Comparison of ENCODE assay signal across 21 mouse cellular contexts in the genomic region with DNA sequence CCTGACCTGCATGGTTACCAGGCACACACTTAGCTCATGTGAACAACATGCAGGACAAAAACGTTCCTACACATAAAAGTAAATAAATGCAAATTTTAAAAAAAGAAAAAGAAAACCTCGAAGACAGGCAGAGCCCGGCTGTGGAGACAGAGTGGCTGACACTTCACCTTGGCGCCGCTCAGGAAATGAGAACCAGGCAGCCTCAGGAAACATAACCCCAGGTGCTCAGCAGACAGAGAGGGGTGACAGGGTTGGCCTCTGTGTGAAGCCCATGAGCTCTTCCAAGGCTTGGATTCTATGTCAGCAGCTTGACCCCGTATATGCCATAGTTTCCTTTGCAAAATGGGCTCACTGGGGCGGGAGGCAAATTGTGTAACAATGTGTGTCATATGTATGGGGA.
DNase-seq lines count a peak whose midpoint lies in the region; ATAC-seq and TF ChIP-seq lines count a peak whose summit lies in the region.
"Had no signal": no experiment of that assay in that cellular context is flagged by ENCODE, and none has a peak within 500 bp of the region (broad histone marks: within the 10 kb centered on the region; RNA-seq: fewer than 3 reads in every experiment).

No protein-coding gene starts in this region.

- DNase-seq in embryo, embryonic 11 days: peak; percentile 31
- DNase-seq in embryo, embryonic 9.5 days (ENCODE audit: extremely low spot score): no peak
- peak; percentile 24 for DNase-seq in kidney, adult 2 months
- DNase-seq in kidney, adult 8-10 months: no peak
- DNase-seq in embryonic facial prominence, embryonic 10.5 days (ENCODE audit: low spot score): peak; percentile 53
- DNase-seq in limb, embryonic 11.5 days (ENCODE audit: low spot score): peak; percentile 51
- DNase-seq in cerebellum, adult 9-11 months: no peak
- DNase-seq: adrenal gland, postnatal 10 days; B cell, adult 2 months; cerebellum, adult 11 months; cerebellum, adult 8-10 months; cerebellum, postnatal 25 days; gastrocnemius, adult 2 months; gastrocnemius, postnatal 25 days; heart, postnatal 10 days; heart, postnatal 4 days had no signal

- H3K4me2 ChIP-seq in limb, embryonic 11.5 days (ENCODE audit: low read depth, severe bottlenecking): no peak overlapping the region
- H3K4me2 ChIP-seq: embryonic facial prominence, embryonic 13.5 days; forebrain, embryonic 13.5 days; hindbrain, embryonic 14.5 days had no signal

- no peaks in the 10 kb centered on the region for H3K27me3 ChIP-seq in kidney, adult 2 months (replicated peaks; ENCODE audit: control insufficient read depth, insufficient read depth, low read length)
- 0 out of 2 replicates have a peak, but pooled peaks cover 4% of the 10 kb centered on the region for H3K27me3 ChIP-seq in embryonic facial prominence, embryonic 10.5 days (replicated peaks; ENCODE audit: low read depth, poor library complexity, severe bottlenecking)
- H3K27me3 ChIP-seq in limb, embryonic 11.5 days (ENCODE audit: control insufficient read depth, insufficient read depth, low read length): no peaks in the 10 kb centered on the region
- H3K27me3 ChIP-seq: embryonic facial prominence, embryonic 13.5 days had no signal

- H3K36me3 ChIP-seq in kidney, adult 2 months (ENCODE audit: control insufficient read depth, insufficient read depth, low read length): no peaks in the 10 kb centered on the region
- no peaks in the 10 kb centered on the region for H3K36me3 ChIP-seq in embryonic facial prominence, embryonic 10.5 days (replicated peaks)
- H3K36me3 ChIP-seq in limb, embryonic 11.5 days (ENCODE audit: control insufficient read depth, insufficient read depth, low read length): no peaks in the 10 kb centered on the region
- H3K36me3 ChIP-seq: embryonic facial prominence, embryonic 13.5 days; G1E had no signal

- WGBS in kidney, adult 2 months: 71% methylated on average over 7 of the region's 7 CpGs
- 51% methylated on average over 7 of the region's 7 CpGs for WGBS in embryonic facial prominence, embryonic 10.5 days
- WGBS in limb, embryonic 11.5 days: 36% methylated on average over 7 of the region's 7 CpGs

- no peak for TF ChIP-seq CTCF in kidney, adult 2 months (conservative IDR thresholded peaks at IDR 0.05; ENCODE audit: insufficient read depth, insufficient read length, low read depth, low read length)

- H3K27ac ChIP-seq in kidney, adult 2 months (ENCODE audit: insufficient read depth, low read depth, low read length): no peak overlapping the region
- H3K27ac ChIP-seq in embryonic facial prominence, embryonic 10.5 days (replicated peaks): peak overlapping the region; percentile 77
- H3K27ac ChIP-seq in limb, embryonic 11.5 days (replicated peaks; ENCODE audit: low read depth, low read length): peak overlapping the region; percentile 72
- H3K27ac ChIP-seq: embryonic facial prominence, embryonic 13.5 days; forebrain, embryonic 13.5 days; gastrocnemius, adult 2 months; hindbrain, embryonic 14.5 days had no signal

- no peak overlapping the region for H3K4me3 ChIP-seq in kidney, adult 2 months (ENCODE audit: insufficient read depth, low read depth, low read length)
- H3K4me3 ChIP-seq in embryonic facial prominence, embryonic 10.5 days: no peak overlapping the region
- no peak overlapping the region for H3K4me3 ChIP-seq in limb, embryonic 11.5 days (ENCODE audit: low read depth, low read length)
- H3K4me3 ChIP-seq: embryonic facial prominence, embryonic 13.5 days; forebrain, embryonic 13.5 days; gastrocnemius, adult 2 months had no signal

- H3K9me3 ChIP-seq in embryonic facial prominence, embryonic 10.5 days: no peaks in the 10 kb centered on the region
- H3K9me3 ChIP-seq in limb, embryonic 11.5 days (ENCODE audit: control insufficient read depth, low read length): no peaks in the 10 kb centered on the region
- H3K9me3 ChIP-seq: embryonic facial prominence, embryonic 13.5 days; forebrain, embryonic 13.5 days had no signal

- no peak overlapping the region for H3K9ac ChIP-seq in limb, embryonic 11.5 days (ENCODE audit: low read length)
- H3K9ac ChIP-seq: embryonic facial prominence, embryonic 13.5 days; forebrain, embryonic 13.5 days; hindbrain, embryonic 14.5 days had no signal

- no peaks in the 10 kb centered on the region for H3K4me1 ChIP-seq in kidney, adult 2 months (ENCODE audit: control insufficient read depth, insufficient read depth, low read length)
- peaks cover 67% of the 10 kb centered on the region for H3K4me1 ChIP-seq in embryonic facial prominence, embryonic 10.5 days
- peaks cover 44% of the 10 kb centered on the region for H3K4me1 ChIP-seq in limb, embryonic 11.5 days (ENCODE audit: control insufficient read depth, insufficient read depth, low read length)

- no peak for TF ChIP-seq POLR2A in kidney, adult 2 months (IDR thresholded peaks at IDR 0.05; ENCODE audit: low read depth, low read length)

- no peak for ATAC-seq in limb, embryonic 11.5 days (ENCODE audit: insufficient number of reproducible peaks, low FRiP score, low TSS enrichment, low read depth)
- ATAC-seq: CD4-positive, CD25-positive, alpha-beta regulatory T cell, adult 4 months; forebrain, embryonic 13.5 days had no signal

Comparison
In these comparisons a context has a peak if more than half of its experiments do, and no peak if none do; other contexts are left out.
1. DNase-seq: peak in embryo, embryonic 11 days (single experiment), kidney, adult 2 months (single experiment), embryonic facial prominence, embryonic 10.5 days (single experiment) and limb, embryonic 11.5 days (single experiment); none in embryo, embryonic 9.5 days (single experiment), kidney, adult 8-10 months (0 of 2) and cerebellum, adult 9-11 months (single experiment).